Mouse (Mus musculus) midbrain, embryonic 10.5 days (tissue): ENCODE measurements around the gene Hmbs. TPM values are rescaled to one million over a fixed set of nuclear protein-coding genes. Genes with fewer than 3 reads are reported as not detected.
"Not testable (repeated sequence)": the region's sequence is repeated elsewhere in the genome, so short reads cannot be mapped to it uniquely, and the experiment has no call there.

ENCODE experiments used
- DNase-seq: peaks from one replicate; pipeline ENCODE4 v3.0.0-alpha.2; 2017; ENCODE audit warnings: low spot score
- H3K27ac ChIP-seq: fragments of 300-500 bp; sonication (generic); replicated peaks from 2 replicates; pipeline ENCODE4 v1.5.1; 2016; ENCODE audit warnings: mild to moderate bottlenecking
- H3K27me3 ChIP-seq: fragments of 300-500 bp; sonication (generic); 2 replicates; pipeline ENCODE4 v1.6.1; 2016; ENCODE audit warnings: low read depth, mild to moderate bottlenecking; ENCODE audit not compliant: poor library complexity, severe bottlenecking
- H3K36me3 ChIP-seq: fragments of 300-500 bp; sonication (generic); 2 replicates; pipeline ENCODE4 v1.6.1; 2016; ENCODE audit warnings: mild to moderate bottlenecking, moderate library complexity
- H3K4me1 ChIP-seq: fragments of 300-500 bp; sonication (generic); 2 replicates; pipeline ENCODE4 v1.6.1; 2016
- H3K4me3 ChIP-seq: fragments of 300-500 bp; sonication (generic); 2 replicates; pipeline ENCODE4 v1.5.1; 2016; ENCODE audit warnings: mild to moderate bottlenecking, moderate library complexity
- H3K9me3 ChIP-seq: fragments of 300-500 bp; sonication (generic); replicated peaks from 2 replicates; pipeline ENCODE4 v1.6.1; 2016; ENCODE audit warnings: mild to moderate bottlenecking
- WGBS: fragments of 180-500 bp; shearing (Covaris S2); methylation state at CpG from one replicate; pipeline ENCODE4 v1.1.7; 2016; 5-methylcytosine and 5-hydroxymethylcytosine counted together
- polyA plus RNA-seq: library from polyadenylated mRNA; unstranded; fragments of >200 nt; fragmentation: Nextera tagmentation; extraction: Ambion mirVana; gene quantifications from 2 replicates; pipeline ENCODE4 v1.2.1, GENCODE M21; 2016

Hmbs gene
- polyA plus RNA-seq, 1 experiment from 2014 or later = 189 TPM

DNA sequence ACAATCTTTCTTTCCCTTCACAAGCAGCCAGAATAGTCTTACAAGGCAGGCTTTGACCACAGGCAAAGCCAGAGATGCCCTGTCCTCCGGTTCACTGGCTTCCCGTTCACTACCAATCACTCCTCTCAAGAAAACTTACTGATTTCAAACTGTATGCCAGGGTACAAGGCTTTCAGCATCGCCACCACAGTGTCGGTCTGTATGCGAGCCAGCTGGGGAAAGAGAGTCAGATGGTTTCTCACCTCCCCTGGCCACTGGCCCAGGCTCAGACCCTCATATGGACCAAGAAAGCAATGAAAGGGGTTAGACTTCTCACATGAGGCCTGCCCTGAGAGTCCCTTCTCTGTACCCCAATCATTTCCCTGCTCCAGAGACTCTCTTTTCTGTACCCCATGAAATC, 2.5 kb downstream of the Hmbs start:
- H3K4me3 ChIP-seq = peak overlapping the region; percentile 87
- H3K27me3 ChIP-seq = no peaks in the 10 kb centered on the region
- H3K36me3 ChIP-seq = peaks cover 64% of the 10 kb centered on the region
- H3K27ac ChIP-seq = peak overlapping the region; percentile 98; the same call in 1 of the 2 replicates
- no peaks in the 10 kb centered on the region for H3K9me3 ChIP-seq
- no peak for DNase-seq
- peaks cover 35% of the 10 kb centered on the region for H3K4me1 ChIP-seq
- 90% methylated on average over 5 of the region's 5 CpGs for WGBS

DNA sequence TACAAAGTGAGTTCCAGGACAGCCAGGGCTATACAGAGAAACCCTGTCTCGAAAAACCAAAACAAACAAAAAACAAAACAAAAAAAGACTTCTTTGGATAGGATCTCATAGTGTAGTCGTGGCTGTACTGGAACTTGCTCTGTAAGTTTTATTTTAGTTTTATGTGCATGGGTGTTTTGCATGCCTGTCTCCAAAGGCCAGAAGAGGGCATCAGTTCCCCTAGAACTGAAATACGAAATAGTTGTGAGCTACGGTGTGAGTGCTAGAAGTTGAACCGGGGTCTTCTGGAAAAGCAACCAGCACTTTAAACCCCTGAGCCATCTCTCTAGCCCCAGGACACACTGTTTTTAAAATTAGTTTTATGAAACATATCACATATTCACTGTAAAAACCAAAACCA, 5.5 kb downstream of the Hmbs start:
- 86% methylated on average over 5 of the region's 5 CpGs for WGBS
- H3K36me3 ChIP-seq = peaks cover 62% of the 10 kb centered on the region
- no peak for DNase-seq
- peaks cover 34% of the 10 kb centered on the region for H3K4me1 ChIP-seq
- no peak overlapping the region for H3K27ac ChIP-seq
- no peaks in the 10 kb centered on the region for H3K27me3 ChIP-seq
- peak overlapping the region; percentile 21; the same call in 1 of the 2 replicates for H3K4me3 ChIP-seq
- peaks cover 4% of the 10 kb centered on the region; the same call in 1 of the 2 replicates for H3K9me3 ChIP-seq

DNA sequence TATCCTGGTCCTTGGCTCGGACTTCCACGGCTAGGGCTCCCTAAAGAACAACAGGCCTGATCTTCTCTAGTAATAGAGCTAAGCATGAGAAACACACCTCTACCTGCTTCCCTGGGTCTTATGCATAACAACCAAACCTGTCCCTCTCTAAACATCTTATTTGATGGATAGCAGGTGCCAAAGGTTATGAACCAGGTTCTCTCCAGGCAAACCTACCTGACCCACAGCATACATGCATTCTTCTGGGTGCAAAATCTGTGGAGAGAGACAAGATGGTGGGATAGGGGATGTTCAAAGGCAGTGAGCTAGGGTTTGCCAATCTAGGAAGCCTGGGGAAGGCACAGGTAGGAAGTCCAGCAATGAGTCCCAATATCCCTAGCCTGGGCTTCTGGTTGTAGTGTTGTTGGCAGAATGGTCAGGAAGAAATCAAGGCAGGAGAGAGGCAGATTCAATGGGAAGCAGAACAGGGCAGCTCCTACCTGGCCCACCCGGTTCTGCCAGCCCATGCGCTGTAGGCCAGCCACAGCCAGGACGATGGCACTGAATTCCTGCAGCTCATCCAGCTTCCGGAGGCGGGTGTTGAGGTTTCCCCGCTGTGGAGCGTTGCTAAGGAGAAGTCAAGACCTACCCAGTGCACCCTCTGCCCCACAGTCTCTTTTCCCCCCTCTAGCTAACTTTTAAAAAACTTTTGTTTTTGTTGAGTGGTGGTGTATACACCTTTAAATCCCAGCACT, 6.4 kb downstream of the Hmbs start:
- WGBS = 76% methylated on average over 9 of the region's 9 CpGs
- Histone ChIP-seq H3K36me3 (peaks cover 71% of the 10 kb centered on the region), H3K4me1 (peaks cover 24% of the 10 kb centered on the region), H3K9me3 (peaks cover 11% of the 10 kb centered on the region; the same call in 1 of the 2 replicates), H3K27ac (0 out of 2 replicates have a peak overlapping the region, but pooled peaks have one; percentile 28), H3K4me3 (peak overlapping the region; percentile 94), H3K27me3 (no peaks in the 10 kb centered on the region)
- DNase-seq = no peak

DNA sequence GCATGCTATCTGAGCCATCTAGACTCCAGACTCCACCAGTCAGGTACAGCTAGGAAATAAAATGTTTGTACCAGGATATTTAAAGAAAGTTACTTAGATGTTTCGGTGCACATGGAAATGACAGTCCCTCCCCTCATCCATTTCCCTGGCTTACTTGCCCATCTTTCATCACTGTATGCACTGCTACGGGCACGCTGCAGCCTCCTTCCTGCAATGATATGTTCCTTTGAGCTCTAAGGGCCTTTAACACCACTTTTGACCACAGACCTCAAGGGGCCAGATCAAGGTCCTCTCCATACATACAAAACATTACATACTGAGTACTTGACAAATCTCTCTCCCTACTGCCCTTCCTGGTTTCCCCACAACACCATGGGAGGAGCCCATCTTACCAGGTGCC, 7.1 kb downstream of the Hmbs start:
- DNase-seq = no peak
- Histone ChIP-seq H3K9me3 (peaks cover 11% of the 10 kb centered on the region; the same call in 1 of the 2 replicates), H3K4me3 (peak overlapping the region; percentile 94), H3K27ac (no peak overlapping the region), H3K27me3 (no peaks in the 10 kb centered on the region), H3K4me1 (peaks cover 19% of the 10 kb centered on the region), H3K36me3 (peaks cover 78% of the 10 kb centered on the region)
- 83% methylated on average over 3 of the region's 3 CpGs for WGBS

DNA sequence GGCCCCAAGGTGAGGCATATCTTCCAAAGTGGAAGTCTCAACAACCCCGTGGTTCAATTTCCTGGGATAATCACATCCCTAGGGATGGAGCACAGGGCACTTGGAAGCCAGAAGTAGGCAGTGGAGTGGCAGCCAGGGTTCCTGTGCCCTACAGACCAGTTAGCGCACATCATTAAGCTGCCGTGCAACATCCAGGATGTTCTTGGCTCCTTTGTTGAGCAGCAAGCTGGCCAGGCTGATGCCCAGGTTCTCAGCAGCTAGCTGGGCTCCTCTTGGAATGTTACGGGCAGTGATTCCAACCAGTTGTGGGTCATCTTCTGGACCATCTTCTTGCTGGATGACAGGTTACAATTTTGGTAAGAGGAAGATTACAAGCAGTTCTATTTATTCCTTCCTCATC, 7.5 kb downstream of the Hmbs start:
- Histone ChIP-seq H3K27ac (0 out of 2 replicates have a peak overlapping the region, but pooled peaks have one; percentile 96), H3K4me1 (peaks cover 19% of the 10 kb centered on the region), H3K36me3 (peaks cover 78% of the 10 kb centered on the region), H3K4me3 (peak overlapping the region; percentile 94), H3K9me3 (peaks cover 11% of the 10 kb centered on the region; the same call in 1 of the 2 replicates)
- not testable (repeated sequence) for DNase-seq, H3K27me3 ChIP-seq
- 46% methylated on average over 4 of the region's 4 CpGs for WGBS

DNA sequence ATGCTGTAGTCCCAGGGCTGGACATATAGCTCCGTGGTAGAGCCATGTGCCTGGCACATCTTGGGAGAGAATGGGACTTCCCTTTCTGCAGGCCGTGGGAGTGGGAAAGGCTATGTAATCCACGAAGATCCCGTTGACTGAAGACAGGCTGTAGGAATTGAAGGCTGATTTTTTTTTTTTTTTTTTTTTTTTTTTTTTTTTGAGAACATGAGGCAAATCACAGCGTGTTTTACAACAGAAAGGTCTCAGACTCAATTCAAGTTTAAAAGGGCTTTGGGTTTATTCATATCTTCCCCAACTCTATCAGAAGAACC, 8.0 kb downstream of the Hmbs start:
- Histone ChIP-seq H3K4me3 (peak overlapping the region; percentile 94), H3K36me3 (peaks cover 79% of the 10 kb centered on the region), H3K4me1 (peaks cover 19% of the 10 kb centered on the region), H3K27ac (peak overlapping the region; percentile 96), H3K9me3 (peaks cover 11% of the 10 kb centered on the region; the same call in 1 of the 2 replicates), H3K27me3 (no peaks in the 10 kb centered on the region)
- WGBS = 3% methylated on average over 5 of the region's 5 CpGs
- DNase-seq = no peak

DNA sequence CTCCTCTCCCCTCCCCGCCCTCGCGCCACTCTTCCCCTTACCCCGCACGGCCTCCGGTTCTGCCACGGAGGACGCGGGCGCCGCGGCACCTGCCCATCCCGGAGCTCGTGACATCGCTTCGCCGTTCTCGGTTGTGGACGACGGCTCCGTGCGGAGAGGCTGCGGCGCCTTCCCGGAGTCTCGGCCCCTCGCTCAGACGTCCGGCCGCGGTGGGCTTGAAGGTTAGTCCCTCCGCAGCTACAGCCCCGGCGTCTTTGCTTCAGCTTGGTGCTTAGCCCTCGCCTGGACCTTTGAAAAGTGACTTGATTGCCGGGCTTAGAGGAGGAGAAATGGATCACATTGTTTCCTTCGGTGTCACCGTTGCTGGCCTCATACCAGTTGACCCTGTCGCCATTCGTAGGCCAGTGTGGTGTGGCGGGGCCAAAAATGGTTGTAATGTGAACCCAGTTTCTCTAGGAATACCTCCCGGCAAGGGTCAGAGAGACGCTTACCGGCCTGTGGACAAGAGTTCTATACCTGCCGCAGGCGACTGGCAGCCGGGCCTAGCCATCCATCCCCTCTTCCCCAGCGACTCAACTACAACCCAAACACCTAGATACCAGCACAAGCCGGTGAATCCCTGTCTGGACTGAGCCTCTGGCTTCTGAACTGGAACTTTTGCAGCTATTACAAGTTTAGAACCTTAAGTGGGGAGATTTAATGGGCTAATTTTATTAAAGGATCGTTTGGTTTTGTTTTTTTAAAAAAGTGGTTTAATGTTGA, 8.5 kb downstream of the Hmbs start:
- Histone ChIP-seq H3K9me3 (peaks cover 11% of the 10 kb centered on the region; the same call in 1 of the 2 replicates), H3K36me3 (peaks cover 79% of the 10 kb centered on the region)

DNA sequence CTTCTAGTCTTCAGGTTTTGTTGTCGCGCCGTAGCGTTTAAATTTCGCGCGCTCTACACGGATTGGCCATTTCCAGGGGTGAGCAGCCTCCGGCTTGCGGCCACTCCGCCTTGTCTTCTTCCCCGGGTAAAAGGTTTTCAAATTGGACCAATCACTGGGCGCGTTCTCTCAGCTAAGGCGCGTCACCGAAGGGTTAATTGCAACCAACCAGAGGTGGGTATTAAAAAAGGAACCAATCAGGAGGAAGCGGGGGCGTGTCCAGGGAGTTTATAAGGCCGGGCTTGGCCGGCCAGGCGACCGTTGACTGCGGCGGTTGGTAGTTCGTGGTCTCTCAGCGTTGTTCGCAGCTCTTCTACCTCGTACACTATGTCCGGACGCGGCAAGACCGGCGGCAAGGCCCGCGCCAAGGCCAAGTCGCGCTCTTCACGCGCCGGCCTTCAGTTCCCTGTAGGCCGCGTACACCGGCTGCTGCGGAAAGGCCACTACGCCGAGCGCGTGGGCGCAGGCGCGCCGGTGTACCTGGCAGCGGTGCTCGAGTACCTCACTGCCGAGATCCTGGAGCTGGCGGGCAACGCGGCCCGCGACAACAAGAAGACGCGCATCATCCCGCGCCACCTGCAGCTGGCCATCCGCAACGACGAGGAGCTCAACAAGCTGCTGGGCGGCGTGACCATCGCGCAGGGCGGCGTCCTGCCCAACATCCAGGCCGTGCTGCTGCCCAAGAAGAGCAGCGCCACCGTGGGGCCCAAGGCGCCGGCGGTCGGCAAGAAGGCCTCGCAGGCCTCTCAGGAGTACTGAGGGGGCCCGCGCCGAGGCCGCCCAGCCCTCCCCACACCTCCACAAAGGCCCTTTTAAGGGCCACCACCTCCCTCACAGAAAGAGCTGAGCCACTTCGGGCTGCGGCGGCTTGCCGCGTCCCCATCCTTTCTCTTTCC, 9.4 kb downstream of the Hmbs start, which contains the start of gene H2afx:
Gene H2afx, plus strand, starts transcription at position 299 of the 935 bp plus-strand sequence.
- peaks cover 19% of the 10 kb centered on the region for H3K4me1 ChIP-seq
- H3K36me3 ChIP-seq = peaks cover 80% of the 10 kb centered on the region
- peak within 1 kb of the TSS; percentile 96 for H3K27ac ChIP-seq
- peak; percentile 99 for DNase-seq
- no peaks in the 10 kb centered on the region for H3K27me3 ChIP-seq
- under 1% methylated on average over 91 of the region's 91 CpGs for WGBS
- H3K4me3 ChIP-seq = peak within 1 kb of the TSS; percentile 94
- H3K9me3 ChIP-seq = peaks cover 11% of the 10 kb centered on the region; the same call in 1 of the 2 replicates

More for the DNA sequence above, 8.5 kb downstream of the Hmbs start:
- Histone ChIP-seq H3K4me1 (peaks cover 19% of the 10 kb centered on the region), H3K27me3 (no peaks in the 10 kb centered on the region), H3K4me3 (peak overlapping the region; percentile 94), H3K27ac (peak overlapping the region; percentile 96)
- WGBS = under 1% methylated on average over 50 of the region's 50 CpGs
- peak; percentile 71 for DNase-seq

DNA sequence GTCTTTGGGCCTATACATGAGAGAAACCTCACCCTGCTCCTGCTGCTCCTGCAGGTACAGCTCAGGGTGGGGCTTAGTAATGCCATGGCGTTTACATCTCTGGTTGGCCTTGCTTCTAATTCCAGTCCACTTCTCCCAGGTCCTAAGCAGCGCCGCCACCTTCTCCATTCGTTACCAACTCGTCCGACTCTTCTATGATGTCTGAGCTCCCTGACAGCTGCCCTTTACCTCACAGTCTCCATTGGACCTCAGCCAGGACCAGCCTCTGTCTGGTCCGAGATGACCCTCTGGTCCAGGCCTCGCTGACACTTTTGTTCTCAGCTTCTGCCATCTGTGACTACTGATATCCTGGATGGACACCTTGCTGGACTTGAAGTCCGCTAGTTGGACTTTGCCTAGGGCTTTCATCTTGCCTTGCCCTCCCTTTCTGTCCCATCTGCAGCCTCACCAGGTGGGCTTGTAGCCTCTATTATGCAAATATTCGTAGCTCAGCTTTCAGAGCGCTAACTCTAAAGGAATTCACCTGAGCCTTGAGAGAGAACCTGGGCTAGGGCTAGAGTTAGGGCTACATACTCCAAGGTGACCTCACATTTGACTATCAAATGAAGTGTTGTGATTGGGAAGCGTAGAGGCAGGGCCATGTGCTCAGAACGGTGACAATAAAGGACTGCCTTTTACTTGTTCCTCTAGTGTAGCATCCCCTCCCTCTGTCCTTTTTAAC, 10.9 kb downstream of the Hmbs start:
- Histone ChIP-seq H3K27me3 (no peaks in the 10 kb centered on the region), H3K9me3 (peaks cover 11% of the 10 kb centered on the region; the same call in 1 of the 2 replicates), H3K27ac (peak overlapping the region; percentile 96), H3K4me3 (0 out of 2 replicates have a peak overlapping the region, but pooled peaks have one; percentile 16), H3K4me1 (peaks cover 19% of the 10 kb centered on the region), H3K36me3 (peaks cover 80% of the 10 kb centered on the region)
- DNase-seq = no peak
- 95% methylated on average over 13 of the region's 13 CpGs for WGBS

DNA sequence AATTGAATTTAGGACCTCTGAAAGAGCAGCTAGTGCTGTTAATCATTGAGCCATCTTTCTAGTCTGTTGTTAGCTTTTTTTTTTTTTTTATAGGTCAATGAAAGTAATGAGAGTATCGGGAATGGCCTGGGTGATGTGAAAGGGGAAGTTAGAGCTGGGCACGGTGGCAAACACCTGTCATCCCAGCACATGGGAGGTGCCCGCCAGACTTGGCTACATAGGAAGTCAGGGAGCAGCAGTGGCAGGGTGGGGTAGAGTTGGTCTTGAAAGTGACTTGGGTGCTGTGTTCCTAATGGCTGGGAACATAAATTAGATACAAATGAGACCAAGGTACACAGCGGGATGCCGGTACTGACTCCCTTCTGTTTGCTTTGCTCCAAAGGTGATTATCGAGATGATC, 13.3 kb downstream of the Hmbs start:
- DNase-seq = no peak
- 95% methylated on average over 6 of the region's 6 CpGs for WGBS
- Histone ChIP-seq H3K27ac (no peak overlapping the region), H3K4me3 (no peak overlapping the region), H3K27me3 (no peaks in the 10 kb centered on the region), H3K9me3 (peaks cover 11% of the 10 kb centered on the region; the same call in 1 of the 2 replicates), H3K4me1 (peaks cover 18% of the 10 kb centered on the region), H3K36me3 (peaks cover 65% of the 10 kb centered on the region)

DNA sequence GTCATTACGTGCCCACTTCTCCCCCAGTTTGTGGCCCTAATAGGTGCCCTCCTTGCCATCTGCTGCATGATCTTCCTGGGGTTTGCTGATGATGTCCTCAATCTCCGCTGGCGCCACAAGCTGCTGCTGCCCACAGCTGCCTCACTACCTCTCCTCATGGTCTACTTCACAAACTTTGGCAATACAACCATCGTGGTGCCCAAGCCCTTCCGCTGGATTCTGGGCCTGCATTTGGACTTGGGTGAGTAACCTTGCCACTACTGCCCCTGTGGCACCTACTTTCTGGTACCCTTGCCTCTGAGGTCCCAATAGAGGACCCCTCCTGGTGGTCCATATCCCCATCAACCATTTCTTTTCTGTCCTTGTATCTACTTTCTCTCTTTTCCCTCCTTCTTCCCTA, 16.1 kb downstream of the Hmbs start:
- DNase-seq = no peak
- peaks cover 24% of the 10 kb centered on the region for H3K4me1 ChIP-seq
- 92% methylated on average over 5 of the region's 5 CpGs for WGBS
- peak overlapping the region; percentile 96 for H3K27ac ChIP-seq
- H3K27me3 ChIP-seq = no peaks in the 10 kb centered on the region
- H3K9me3 ChIP-seq = 0 out of 2 replicates have a peak, but pooled peaks cover 1% of the 10 kb centered on the region
- H3K36me3 ChIP-seq = peaks cover 52% of the 10 kb centered on the region
- H3K4me3 ChIP-seq = peak overlapping the region; percentile 78
